Mouse (Mus musculus) C2C12 (cell line): ENCODE measurements at regions not wholly inside any gene's neighbourhood (a gene's known extent, or its start where the extent isn't known, plus 50 kb on each side); places are given as distances from the start of the nearest gene placed in this dataset.

Source experiments
- H3K27me3 ChIP-seq: one replicate; pipeline ENCODE4 v1.6.1; 2011; ENCODE audit not compliant: control insufficient read depth, insufficient read depth, insufficient read length
- H3K36me3 ChIP-seq: one replicate; pipeline ENCODE4 v1.6.1; 2011; ENCODE audit not compliant: control insufficient read depth, insufficient read depth
- H3K4me3 ChIP-seq: one replicate; pipeline ENCODE4 v1.5.1; 2011; ENCODE audit warnings: mild to moderate bottlenecking, control low read depth; ENCODE audit not compliant: poor library complexity, insufficient read depth, severe bottlenecking
- H3K79me2 ChIP-seq: one replicate; pipeline ENCODE4 v1.6.1; 2011; ENCODE audit not compliant: control insufficient read depth, insufficient read depth
- H3K79me3 ChIP-seq: one replicate; pipeline ENCODE4 v1.6.1; 2011; ENCODE audit warnings: low read depth, control low read depth
- H3ac ChIP-seq: one replicate; pipeline ENCODE3; 2011; ENCODE audit warnings: low read depth; ENCODE audit not compliant: control insufficient read depth, insufficient read length
- CEBPB ChIP-seq: IDR thresholded peaks from one replicate; pipeline ENCODE4 v1.6.1; 2011; ENCODE audit warnings: low read depth, mild to moderate bottlenecking, control low read depth, moderate library complexity
- CTCF ChIP-seq: IDR thresholded peaks from one replicate; pipeline ENCODE4 v1.5.1; 2011; ENCODE audit not compliant: control insufficient read depth, insufficient read depth, insufficient read length
- FOSL1 ChIP-seq: IDR thresholded peaks from one replicate; pipeline ENCODE4 v1.8.0; 2011; ENCODE audit warnings: mild to moderate bottlenecking, low read length; ENCODE audit not compliant: poor library complexity, insufficient read depth, severe bottlenecking
- MAX ChIP-seq: IDR thresholded peaks from one replicate; pipeline ENCODE4 v1.6.1; 2011; ENCODE audit warnings: mild to moderate bottlenecking, control low read depth
- MYOD1 ChIP-seq: IDR thresholded peaks from one replicate; pipeline ENCODE4 v1.6.1; 2011; ENCODE audit warnings: low read depth; ENCODE audit not compliant: control insufficient read depth, insufficient read length
- MYOG ChIP-seq: IDR thresholded peaks from one replicate; pipeline ENCODE4 v1.6.1; 2011; ENCODE audit not compliant: control insufficient read depth, insufficient read length; ENCODE audit errors: extremely low read depth
- USF1 ChIP-seq: IDR thresholded peaks from one replicate; pipeline ENCODE4 v1.6.1; 2011; ENCODE audit warnings: low read depth, mild to moderate bottlenecking, control low read depth, moderate library complexity

GRCm38 (mm10) chr13:79182630-79183412, 983.3 kb upstream of the Nr2f1 start:
- H3ac ChIP-seq = no peak overlapping the region
- no peaks in the 10 kb centered on the region for H3K79me3 ChIP-seq
- no peaks in the 10 kb centered on the region for H3K79me2 ChIP-seq
- H3K27me3 ChIP-seq = no peaks in the 10 kb centered on the region
- H3K36me3 ChIP-seq = no peaks in the 10 kb centered on the region
- H3K4me3 ChIP-seq = no peak overlapping the region
- TF ChIP-seq USF1 = peak; percentile 32
- no peak for TF ChIP-seq MYOD1

DNA sequence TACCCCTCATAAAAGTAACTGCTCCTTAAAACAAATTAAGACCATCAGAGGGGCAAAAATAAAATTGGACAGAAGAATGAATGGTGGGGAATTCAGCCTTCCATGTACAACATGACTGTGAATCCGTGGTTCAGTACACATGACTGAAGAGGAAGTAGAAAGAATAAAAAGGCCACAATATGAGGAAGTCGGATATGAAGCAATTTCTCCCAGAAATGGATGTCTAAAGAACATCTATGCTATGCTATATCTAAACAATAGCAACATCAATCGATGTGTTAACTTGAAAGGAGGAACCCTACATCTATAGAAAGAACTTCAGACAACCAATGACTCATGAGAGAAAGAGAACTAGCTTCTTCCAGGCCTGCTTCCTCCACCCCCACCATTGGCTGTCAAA, 959.2 kb upstream of the Nr2f1 start:
- TF ChIP-seq MYOG (no peak), FOSL1 (no peak)

GRCm38 (mm10) chr13:79142903-79143302, 943.3 kb upstream of the Nr2f1 start:
- no peak overlapping the region for H3K4me3 ChIP-seq
- TF ChIP-seq FOSL1 = no peak
- H3K79me2 ChIP-seq = no peaks in the 10 kb centered on the region
- H3K27me3 ChIP-seq = no peaks in the 10 kb centered on the region
- no peaks in the 10 kb centered on the region for H3K79me3 ChIP-seq
- no peak overlapping the region for H3ac ChIP-seq
- H3K36me3 ChIP-seq = no peaks in the 10 kb centered on the region

More for the DNA sequence above, 959.2 kb upstream of the Nr2f1 start:
- Histone ChIP-seq H3K79me3 (no peaks in the 10 kb centered on the region), H3K36me3 (no peaks in the 10 kb centered on the region), H3K79me2 (no peaks in the 10 kb centered on the region), H3K4me3 (no peak overlapping the region), H3K27me3 (no peaks in the 10 kb centered on the region), H3ac (no peak overlapping the region)

DNA sequence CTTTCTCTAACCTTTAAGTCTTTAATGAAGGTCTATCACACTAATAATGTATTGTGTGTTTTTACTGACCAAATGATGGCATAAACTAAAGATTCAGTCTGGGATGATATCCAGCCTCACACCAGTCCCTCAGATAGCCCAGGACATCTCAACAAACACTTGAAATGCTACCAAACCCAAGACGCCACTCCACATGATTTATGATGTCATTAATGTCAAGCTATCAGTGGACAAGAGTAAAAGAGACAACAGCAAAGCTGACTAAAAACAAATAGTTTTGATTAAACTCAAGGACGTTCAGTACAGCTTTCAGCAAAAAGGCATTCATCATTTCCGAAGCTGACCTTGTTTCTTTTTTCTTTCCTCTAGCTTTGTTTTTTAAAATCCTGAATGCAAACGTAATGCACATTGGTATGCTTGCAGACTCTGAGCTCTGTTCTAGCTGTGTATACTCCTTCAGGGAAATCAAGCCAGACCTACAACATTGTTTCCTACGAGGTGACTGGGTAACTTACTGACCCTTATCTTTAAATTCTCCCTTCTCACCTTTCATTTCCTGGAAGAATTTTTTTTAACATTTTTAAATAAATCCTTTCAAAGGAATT, 941.9 kb upstream of the Nr2f1 start:
- H3K79me2 ChIP-seq = no peaks in the 10 kb centered on the region
- no peaks in the 10 kb centered on the region for H3K27me3 ChIP-seq

GRCm38 (mm10) chr13:79138747-79139146, 939.2 kb upstream of the Nr2f1 start:
- no peak overlapping the region for H3K4me3 ChIP-seq
- TF ChIP-seq MYOD1 (no peak), USF1 (no peak), CTCF (no peak), CEBPB (no peak), MAX (no peak), FOSL1 (no peak), MYOG (no peak)
- no peaks in the 10 kb centered on the region for H3K79me2 ChIP-seq

More for the DNA sequence above, 941.9 kb upstream of the Nr2f1 start:
- Histone ChIP-seq H3K4me3 (no peak overlapping the region), H3K36me3 (no peaks in the 10 kb centered on the region), H3ac (no peak overlapping the region), H3K79me3 (no peaks in the 10 kb centered on the region)
- no peak for TF ChIP-seq FOSL1
- no peak for TF ChIP-seq MYOG
- no peak for TF ChIP-seq USF1
- TF ChIP-seq MYOD1 = no peak
- no peak for TF ChIP-seq CTCF
- no peak for TF ChIP-seq CEBPB
- TF ChIP-seq MAX = no peak

DNA sequence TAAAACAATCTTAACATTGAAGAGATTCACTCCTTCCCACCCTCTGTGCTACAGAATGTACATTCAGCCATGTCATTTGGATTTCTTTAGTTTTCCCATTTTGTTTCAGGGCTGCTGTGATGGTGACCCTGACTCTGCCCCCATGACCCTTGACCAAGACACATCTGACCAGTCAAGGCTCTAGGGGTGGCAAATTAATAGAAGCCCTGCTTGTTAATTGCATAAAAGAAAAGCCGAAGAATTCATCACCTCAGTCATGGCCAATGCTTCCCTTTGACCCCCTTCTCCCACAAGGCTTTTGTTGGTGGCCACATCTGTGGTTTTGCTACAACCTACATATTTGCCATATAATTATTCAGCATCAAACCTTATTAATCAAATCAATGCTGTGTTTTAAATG, 937.2 kb upstream of the Nr2f1 start:
- TF ChIP-seq CTCF (no peak), USF1 (no peak), MAX (no peak), FOSL1 (no peak), MYOD1 (no peak), CEBPB (no peak), MYOG (no peak)
- Histone ChIP-seq H3K4me3 (no peak overlapping the region), H3K36me3 (no peaks in the 10 kb centered on the region), H3ac (no peak overlapping the region), H3K79me3 (no peaks in the 10 kb centered on the region), H3K79me2 (no peaks in the 10 kb centered on the region), H3K27me3 (no peaks in the 10 kb centered on the region)

More at GRCm38 (mm10) chr13:79138747-79139146, 939.2 kb upstream of the Nr2f1 start:
- H3K79me3 ChIP-seq = no peaks in the 10 kb centered on the region
- no peaks in the 10 kb centered on the region for H3K27me3 ChIP-seq
- H3ac ChIP-seq = no peak overlapping the region
- no peaks in the 10 kb centered on the region for H3K36me3 ChIP-seq
